Mouse (Mus musculus) intestine, embryonic 16.5 days (tissue): Measurements from ENCODE around the gene Gne. TPM values are rescaled to one million over a fixed set of nuclear protein-coding genes. Genes with fewer than 3 reads are reported as not detected.

Experiments used
- ATAC-seq: fragments of 200-750 bp; cut with Nextera tagmentation; 2 replicates; pipeline ENCODE4 v1.8.0; 2017; ENCODE audit warnings: moderate TSS enrichment, moderate library complexity
- H3K27ac ChIP-seq: fragments of 300-500 bp; sonication (generic); 2 replicates; pipeline ENCODE4 v1.5.1; 2014; ENCODE audit warnings: mild to moderate bottlenecking, low read length
- H3K27me3 ChIP-seq: fragments of 300-500 bp; sonication (generic); replicated peaks from 2 replicates; pipeline ENCODE4 v1.6.1; 2014; ENCODE audit warnings: low read length, control low read depth, mixed read lengths; ENCODE audit not compliant: control insufficient read depth, insufficient read depth
- H3K36me3 ChIP-seq: fragments of 300-500 bp; sonication (generic); 2 replicates; pipeline ENCODE4 v1.6.1; 2014; ENCODE audit warnings: low read length, control low read depth; ENCODE audit not compliant: control insufficient read depth, insufficient read depth
- H3K4me1 ChIP-seq: fragments of 300-500 bp; sonication (generic); 2 replicates; pipeline ENCODE4 v1.6.1; 2014; ENCODE audit warnings: low read length, control low read depth, mixed read lengths; ENCODE audit not compliant: control insufficient read depth, insufficient read depth
- H3K4me2 ChIP-seq: fragments of 300-500 bp; sonication (generic); 2 replicates; pipeline ENCODE4 v1.6.1; 2014; ENCODE audit warnings: low read depth, low read length, control low read depth
- H3K4me3 ChIP-seq: fragments of 300-500 bp; sonication (generic); 2 replicates; pipeline ENCODE4 v1.5.1; 2014; ENCODE audit warnings: mild to moderate bottlenecking, low read length
- H3K9ac ChIP-seq: fragments of 300-500 bp; sonication (generic); 2 replicates; pipeline ENCODE4 v1.6.1; 2014; ENCODE audit warnings: low read depth, low read length
- H3K9me3 ChIP-seq: fragments of 300-500 bp; sonication (generic); 2 replicates; pipeline ENCODE4 v1.6.1; 2016; ENCODE audit warnings: low read length, control low read depth; ENCODE audit not compliant: control insufficient read depth
- WGBS: fragments of 180-500 bp; shearing (Covaris S2); extraction: QIAGEN DNeasy Blood & Tissue Kit; methylation state at CpG from one replicate; pipeline ENCODE4 v1.1.7; 2014; 5-methylcytosine and 5-hydroxymethylcytosine counted together
- polyA plus RNA-seq: library from polyadenylated mRNA; unstranded; fragments of >200 nt; fragmentation: Nextera tagmentation; extraction: Ambion mirVana; gene quantifications from 2 replicates; pipeline ENCODE4 v1.2.1, GENCODE M21; 2015

Gene Gne
- polyA plus RNA-seq, 1 experiment from 2014 or later, result 57.2 TPM

DNA sequence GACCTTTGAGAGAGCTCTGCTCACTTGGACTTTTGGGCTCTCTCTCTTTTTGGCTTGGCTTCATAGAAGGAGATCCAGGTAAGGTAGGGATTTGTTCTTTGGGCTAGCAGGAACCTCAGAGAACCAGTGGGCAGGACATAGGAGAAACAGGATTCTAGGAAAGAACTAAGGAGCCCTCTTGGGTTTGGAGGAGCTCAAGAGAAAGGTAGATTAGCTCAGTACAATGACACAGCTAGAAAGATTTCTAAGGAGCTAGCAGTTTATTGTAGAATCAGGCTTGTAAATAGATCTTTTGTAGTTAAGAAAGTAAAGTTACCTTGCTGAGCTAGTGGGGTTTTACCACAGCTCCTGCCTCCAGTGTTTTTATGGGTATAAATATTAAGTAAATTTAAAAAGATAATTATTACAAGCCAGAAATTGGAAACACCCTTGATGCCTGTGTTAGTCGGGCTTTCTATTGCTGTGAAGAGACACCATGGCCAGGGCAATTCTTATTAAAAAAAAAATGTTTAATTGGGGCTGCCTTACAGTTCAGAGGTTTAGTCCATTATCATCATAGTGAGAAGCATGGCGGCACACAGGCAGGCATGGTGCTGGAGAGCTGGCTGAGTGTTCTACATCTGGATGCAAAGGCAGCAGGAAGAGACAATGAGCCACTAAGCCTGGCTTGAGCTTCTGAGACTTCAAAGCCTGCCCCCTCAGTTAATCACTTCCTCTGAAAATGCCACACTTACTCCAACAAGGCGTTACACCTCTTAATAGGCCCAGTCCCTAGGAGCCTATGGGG is 79.2 kb downstream of the Gne start:
- no peak overlapping the region for H3K4me3 ChIP-seq
- no peaks in the 10 kb centered on the region for H3K9me3 ChIP-seq
- H3K36me3 ChIP-seq, result no peaks in the 10 kb centered on the region
- no peak overlapping the region for H3K27ac ChIP-seq
- WGBS, result 77% methylated on average over 3 of the region's 3 CpGs
- no peak for ATAC-seq
- no peaks in the 10 kb centered on the region for H3K4me1 ChIP-seq
- no peak overlapping the region for H3K4me2 ChIP-seq
- H3K27me3 ChIP-seq, result no peaks in the 10 kb centered on the region
- no peak overlapping the region for H3K9ac ChIP-seq

DNA sequence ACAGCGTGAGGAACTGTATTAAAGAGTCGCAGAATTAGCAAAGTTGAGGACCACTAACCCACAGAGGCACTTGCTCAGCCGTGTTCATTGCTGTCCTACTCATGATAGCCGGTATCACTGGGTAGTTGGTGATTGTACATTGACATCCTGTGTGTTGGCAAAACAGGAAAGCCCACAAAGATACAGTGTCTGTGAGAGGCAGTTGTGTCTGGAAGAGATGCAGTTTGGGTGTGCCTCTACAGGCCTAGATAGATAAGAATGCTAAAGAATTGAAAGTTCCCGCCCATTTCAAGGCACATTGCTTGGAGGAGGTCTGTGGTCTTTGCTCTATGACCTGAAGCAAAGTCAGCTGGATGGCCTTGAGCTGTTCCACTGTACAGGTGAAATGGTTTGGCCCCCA is 79.9 kb downstream of the Gne start, which contains the start of gene Clta:
Gene Clta (plus strand): TSS at position 327 of the 400 bp plus-strand sequence.
- Histone ChIP-seq H3K4me2 (no peak within 1 kb of the TSS), H3K9ac (no peak within 1 kb of the TSS), H3K36me3 (no peaks in the 10 kb centered on the region), H3K9me3 (no peaks in the 10 kb centered on the region), H3K4me1 (no peaks in the 10 kb centered on the region), H3K27me3 (no peaks in the 10 kb centered on the region), H3K4me3 (no peak within 1 kb of the TSS), H3K27ac (no peak within 1 kb of the TSS)
- 82% methylated on average over 5 of the region's 5 CpGs for WGBS
- ATAC-seq, result peak; percentile 69

- Histone ChIP-seq H3K9ac (no peak overlapping the region), H3K9me3 (no peaks in the 10 kb centered on the region), H3K4me2 (no peak overlapping the region), H3K27me3 (no peaks in the 10 kb centered on the region), H3K4me1 (no peaks in the 10 kb centered on the region), H3K4me3 (no peak overlapping the region), H3K27ac (no peak overlapping the region), H3K36me3 (no peaks in the 10 kb centered on the region)
- no peak for ATAC-seq
- 67% methylated on average over 6 of the region's 6 CpGs for WGBS
These were observed 80.4 kb downstream of the Gne start for GRCm38 (mm10) chr4:44003622-44004021.

GRCm38 (mm10) chr4:43994342-43994741 is 89.6 kb downstream of the Gne start:
- 52% methylated on average over 2 of the region's 2 CpGs for WGBS
- no peaks in the 10 kb centered on the region for H3K4me1 ChIP-seq
- no peaks in the 10 kb centered on the region for H3K9me3 ChIP-seq
- ATAC-seq, result no peak
- H3K36me3 ChIP-seq, result no peaks in the 10 kb centered on the region
- no peak overlapping the region for H3K9ac ChIP-seq
- H3K27me3 ChIP-seq, result no peaks in the 10 kb centered on the region
- no peak overlapping the region for H3K4me2 ChIP-seq
- no peak overlapping the region for H3K4me3 ChIP-seq
- no peak overlapping the region for H3K27ac ChIP-seq

DNA sequence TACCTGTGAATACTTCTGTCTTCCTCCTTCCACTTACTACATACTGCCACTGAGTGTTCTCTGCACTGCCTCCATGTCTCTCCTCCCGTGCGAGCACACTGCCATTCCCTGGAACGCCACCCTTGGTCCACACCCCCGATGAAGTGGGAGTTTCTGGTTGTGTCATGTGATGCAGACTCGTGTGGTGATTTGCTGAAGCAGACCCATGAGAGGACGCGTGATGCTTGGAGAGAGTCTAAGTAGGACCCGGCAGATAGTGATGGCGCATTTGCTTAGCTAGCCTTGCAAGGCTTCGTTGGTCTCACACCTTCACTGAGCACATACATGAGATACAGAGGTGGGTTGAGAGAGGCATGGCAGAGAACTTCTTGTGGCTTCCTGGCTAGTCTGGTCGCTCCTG is 90.9 kb downstream of the Gne start:
- H3K4me3 ChIP-seq, result no peak overlapping the region
- no peak overlapping the region for H3K27ac ChIP-seq
- no peaks in the 10 kb centered on the region for H3K27me3 ChIP-seq
- ATAC-seq, result no peak
- no peaks in the 10 kb centered on the region for H3K9me3 ChIP-seq
- H3K4me2 ChIP-seq, result no peak overlapping the region
- H3K36me3 ChIP-seq, result no peaks in the 10 kb centered on the region
- no peaks in the 10 kb centered on the region for H3K4me1 ChIP-seq
- 94% methylated on average over 11 of the region's 11 CpGs for WGBS
- no peak overlapping the region for H3K9ac ChIP-seq

DNA sequence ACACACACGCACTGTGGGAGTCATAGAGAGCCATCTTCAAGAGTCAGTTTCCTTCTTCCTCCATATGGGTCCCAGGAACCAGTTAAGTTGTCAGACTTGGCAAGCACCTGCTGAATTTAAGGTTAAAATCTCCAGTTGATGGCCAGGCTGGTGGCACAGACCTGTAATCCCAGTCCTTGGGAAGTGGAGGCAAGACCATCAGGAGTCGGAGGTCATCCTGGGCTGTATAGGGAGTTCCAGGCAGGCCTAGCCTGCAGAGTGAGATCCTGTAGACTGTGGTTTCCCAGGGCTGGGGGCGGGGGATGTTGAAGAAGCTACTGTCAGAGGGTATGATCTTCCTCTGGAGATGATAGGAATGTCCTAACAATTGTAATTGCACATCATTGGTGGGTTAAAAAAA is 95.0 kb downstream of the Gne start:
- H3K36me3 ChIP-seq, result no peaks in the 10 kb centered on the region
- ATAC-seq, result no peak
- no peak overlapping the region for H3K4me2 ChIP-seq
- no peaks in the 10 kb centered on the region for H3K27me3 ChIP-seq
- no peak overlapping the region for H3K9ac ChIP-seq
- no peak overlapping the region for H3K4me3 ChIP-seq
- H3K27ac ChIP-seq, result no peak overlapping the region
- H3K9me3 ChIP-seq, result no peaks in the 10 kb centered on the region
- 86% methylated on average over 3 of the region's 3 CpGs for WGBS
- H3K4me1 ChIP-seq, result no peaks in the 10 kb centered on the region

GRCm38 (mm10) chr4:43984326-43984725 is 99.7 kb downstream of the Gne start:
- H3K4me1 ChIP-seq, result no peaks in the 10 kb centered on the region

More at GRCm38 (mm10) chr4:43984326-43984725, 99.7 kb downstream of the Gne start:
- Histone ChIP-seq H3K9me3 (no peaks in the 10 kb centered on the region), H3K36me3 (no peaks in the 10 kb centered on the region), H3K4me3 (no peak overlapping the region), H3K27ac (no peak overlapping the region), H3K9ac (no peak overlapping the region), H3K4me2 (no peak overlapping the region), H3K27me3 (no peaks in the 10 kb centered on the region)
- 91% methylated on average over 19 of the region's 19 CpGs for WGBS
- no peak for ATAC-seq

Other genes starting within 250 kb of the Gne start
- not detected in 2 replicates for gene Olfr157, start 244.0 kb downstream of the Gne start, polyA plus RNA-seq
- gene Olfr155, start 232.6 kb downstream of the Gne start, polyA plus RNA-seq, result not detected in 2 replicates
- 12.7 and 12.8 TPM in 2 replicates for gene Reck, start 208.6 kb downstream of the Gne start, polyA plus RNA-seq
- 69.4 and 78.5 TPM in 2 replicates for gene Glipr2, start 126.8 kb downstream of the Gne start, polyA plus RNA-seq
- not detected in 2 replicates for gene Ccin, start 100.7 kb downstream of the Gne start, polyA plus RNA-seq
- 241 and 256 TPM in 2 replicates for gene Clta, start 79.7 kb downstream of the Gne start, polyA plus RNA-seq
- gene Rnf38, start 149.6 kb upstream of the Gne start, polyA plus RNA-seq, result 10.3 and 11.4 TPM in 2 replicates
- 33.1 and 36.7 TPM in 2 replicates for gene Melk, start 216.7 kb upstream of the Gne start, polyA plus RNA-seq